Mouse (Mus musculus) liver, adult 2 months (tissue): Measurements from ENCODE around the gene Flt3.

Experiments used
- CTCF ChIP-seq: fragments of 200-500 bp; IDR thresholded peaks from 2 replicates; pipeline ENCODE4 v1.5.1; 2011; ENCODE audit warnings: low read depth, low read length, control low read depth
- POLR2A ChIP-seq: fragments of 200-500 bp; IDR thresholded peaks from 2 replicates; pipeline ENCODE4 v1.6.1; 2011; ENCODE audit warnings: low read length, control low read depth; ENCODE audit not compliant: insufficient read depth; ENCODE audit errors: extremely low read depth

DNA sequence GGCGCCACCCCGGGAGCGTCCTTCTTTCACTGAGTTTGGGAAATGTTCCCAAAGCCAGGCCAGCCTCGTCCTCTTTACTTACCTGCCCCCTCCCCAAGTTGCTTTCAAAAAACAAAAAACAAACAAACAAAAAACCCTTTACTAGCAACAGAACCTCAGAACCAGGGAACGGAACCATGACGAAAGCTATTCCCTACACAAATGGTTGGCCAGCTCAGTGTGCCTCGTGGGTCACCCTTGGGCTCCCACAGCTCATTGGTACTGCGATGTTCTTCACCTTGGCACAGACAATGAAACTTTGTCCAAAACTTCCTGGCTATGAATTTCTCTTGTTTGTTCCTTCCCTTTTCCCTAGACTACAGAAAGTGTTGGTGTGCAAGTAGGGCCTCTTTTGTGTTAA, 98.1 kb downstream of the Flt3 start:
- TF ChIP-seq CTCF = no peak
- no peak for TF ChIP-seq POLR2A
